Mouse (Mus musculus): ENCODE data around the gene Vmn1r54. TPM values are rescaled to one million over a fixed set of nuclear protein-coding genes. Genes with fewer than 3 reads are reported as not detected.
"Not testable (repeated sequence)": the region's sequence is repeated elsewhere in the genome, so short reads cannot be mapped to it uniquely, and the experiment has no call there.

Gene Vmn1r54
- not detected in 2 replicates for polyA plus RNA-seq (2014; fragmentation: Nextera tagmentation; extraction: Ambion mirVana)

DNA sequence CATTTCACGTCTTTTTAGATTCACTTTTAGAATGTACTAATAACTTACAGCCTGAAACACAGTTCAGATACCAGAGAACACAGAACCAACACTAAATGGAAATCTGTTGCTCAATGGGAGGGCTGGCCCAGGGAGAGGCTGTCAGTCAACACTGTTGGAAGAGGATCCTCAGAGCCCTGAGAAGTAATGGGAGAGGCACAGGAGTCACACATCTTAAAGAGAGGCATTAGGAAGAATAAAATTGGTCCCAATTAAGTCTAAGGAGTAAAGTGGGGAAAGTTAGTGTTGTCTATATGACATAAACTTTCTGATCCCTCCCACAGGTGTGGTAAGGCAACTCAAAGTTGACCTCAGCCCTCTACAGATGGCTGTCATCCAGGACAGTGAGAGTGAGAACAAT, at the start of gene Vmn1r54:
TSS of gene Vmn1r54 (plus strand) at position 301 of the 400 bp plus-strand sequence.
- Histone ChIP-seq H3K4me2 (ENCODE audit: low read depth, low read length) (no peak within 1 kb of the TSS), H3K4me1 (ENCODE audit: control insufficient read depth, insufficient read depth, low read length) (no peaks in the 10 kb centered on the region), H3K9ac (replicated peaks; ENCODE audit: low read depth, low read length) (no peak within 1 kb of the TSS), H3K4me3 (ENCODE audit: low read depth, low read length) (no peak within 1 kb of the TSS), H3K36me3 (ENCODE audit: control insufficient read depth, insufficient read depth, low read length) (no peaks in the 10 kb centered on the region), H3K9me3 (ENCODE audit: control insufficient read depth, low read length) (no peaks in the 10 kb centered on the region), H3K27me3 (ENCODE audit: control insufficient read depth, insufficient read depth, low read length) (no peaks in the 10 kb centered on the region), H3K27ac (ENCODE audit: low read depth, low read length) (no peak within 1 kb of the TSS)
- ATAC-seq (ENCODE audit: low read depth), result no peak
- WGBS, result 79% methylated on average over 1 of the region's 1 CpGs

GRCm38 (mm10) chr6:90202493-90202892, 43.6 kb upstream of the Vmn1r54 start, which contains the start of gene V1ra8:
TSS of gene V1ra8 (plus strand) at chr6:90202793.
- not testable (repeated sequence) for H3K4me2 ChIP-seq (ENCODE audit: low read depth, low read length); H3K27me3 ChIP-seq (ENCODE audit: control insufficient read depth, insufficient read depth, low read length); H3K9me3 ChIP-seq (ENCODE audit: control insufficient read depth, low read length); H3K4me3 ChIP-seq (ENCODE audit: low read depth, low read length); H3K9ac ChIP-seq (replicated peaks; ENCODE audit: low read depth, low read length); ATAC-seq (ENCODE audit: low read depth); H3K27ac ChIP-seq (ENCODE audit: low read depth, low read length); H3K4me1 ChIP-seq (ENCODE audit: control insufficient read depth, insufficient read depth, low read length); H3K36me3 ChIP-seq (ENCODE audit: control insufficient read depth, insufficient read depth, low read length)
- WGBS, result 82% methylated on average over 1 of the region's 2 CpGs

- Histone ChIP-seq H3K4me2 (ENCODE audit: low read depth, low read length) (no peak within 1 kb of the TSS), H3K36me3 (ENCODE audit: control insufficient read depth, insufficient read depth, low read length) (no peaks in the 10 kb centered on the region), H3K4me1 (ENCODE audit: control insufficient read depth, insufficient read depth, low read length) (no peaks in the 10 kb centered on the region), H3K4me3 (ENCODE audit: low read depth, low read length) (no peak within 1 kb of the TSS), H3K9me3 (ENCODE audit: control insufficient read depth, low read length) (no peaks in the 10 kb centered on the region), H3K9ac (replicated peaks; ENCODE audit: low read depth, low read length) (no peak within 1 kb of the TSS), H3K27me3 (ENCODE audit: control insufficient read depth, insufficient read depth, low read length) (no peaks in the 10 kb centered on the region), H3K27ac (ENCODE audit: low read depth, low read length) (no peak within 1 kb of the TSS)
- 85% methylated on average over 1 of the region's 1 CpGs for WGBS
- no peak for ATAC-seq (ENCODE audit: low read depth)
Measured at GRCm38 (mm10) chr6:90224338-90224737, 21.8 kb upstream of the Vmn1r54 start, which contains the start of gene Vmn1r53. TSS of gene Vmn1r53 (minus strand) at chr6:90224438.

- not testable (repeated sequence) for H3K27me3 ChIP-seq (ENCODE audit: control insufficient read depth, insufficient read depth, low read length); H3K4me3 ChIP-seq (ENCODE audit: low read depth, low read length); H3K9ac ChIP-seq (replicated peaks; ENCODE audit: low read depth, low read length); H3K4me1 ChIP-seq (ENCODE audit: control insufficient read depth, insufficient read depth, low read length); H3K27ac ChIP-seq (ENCODE audit: low read depth, low read length); H3K4me2 ChIP-seq (ENCODE audit: low read depth, low read length); ATAC-seq (ENCODE audit: low read depth); H3K36me3 ChIP-seq (ENCODE audit: control insufficient read depth, insufficient read depth, low read length); H3K9me3 ChIP-seq (ENCODE audit: control insufficient read depth, low read length)
- WGBS, result 91% methylated on average over 4 of the region's 4 CpGs
Measured at GRCm38 (mm10) chr6:90232114-90232513, 14.0 kb upstream of the Vmn1r54 start.

- ATAC-seq (ENCODE audit: low read depth), result no peak
- no peak overlapping the region for H3K4me3 ChIP-seq (ENCODE audit: low read depth, low read length)
- no peaks in the 10 kb centered on the region for H3K27me3 ChIP-seq (ENCODE audit: control insufficient read depth, insufficient read depth, low read length)
- H3K9ac ChIP-seq (replicated peaks; ENCODE audit: low read depth, low read length), result no peak overlapping the region
- H3K4me2 ChIP-seq (ENCODE audit: low read depth, low read length), result no peak overlapping the region
- H3K36me3 ChIP-seq (ENCODE audit: control insufficient read depth, insufficient read depth, low read length), result no peaks in the 10 kb centered on the region
- H3K27ac ChIP-seq (ENCODE audit: low read depth, low read length), result no peak overlapping the region
- no peaks in the 10 kb centered on the region for H3K9me3 ChIP-seq (ENCODE audit: control insufficient read depth, low read length)
- 66% methylated on average over 27 of the region's 27 CpGs for WGBS
- no peaks in the 10 kb centered on the region for H3K4me1 ChIP-seq (ENCODE audit: control insufficient read depth, insufficient read depth, low read length)
Measured at GRCm38 (mm10) chr6:90232681-90233080, 13.4 kb upstream of the Vmn1r54 start.

- no peak overlapping the region for H3K27ac ChIP-seq (ENCODE audit: low read depth, low read length)
- H3K9ac ChIP-seq (replicated peaks; ENCODE audit: low read depth, low read length), result no peak overlapping the region
- 86% methylated on average over 3 of the region's 3 CpGs for WGBS
- H3K9me3 ChIP-seq (ENCODE audit: control insufficient read depth, low read length), result no peaks in the 10 kb centered on the region
- H3K4me2 ChIP-seq (ENCODE audit: low read depth, low read length), result no peak overlapping the region
- no peaks in the 10 kb centered on the region for H3K4me1 ChIP-seq (ENCODE audit: control insufficient read depth, insufficient read depth, low read length)
- ATAC-seq (ENCODE audit: low read depth), result no peak
- no peaks in the 10 kb centered on the region for H3K36me3 ChIP-seq (ENCODE audit: control insufficient read depth, insufficient read depth, low read length)
- no peak overlapping the region for H3K4me3 ChIP-seq (ENCODE audit: low read depth, low read length)
- H3K27me3 ChIP-seq (ENCODE audit: control insufficient read depth, insufficient read depth, low read length), result no peaks in the 10 kb centered on the region
Measured at GRCm38 (mm10) chr6:90244019-90244418, 2.1 kb upstream of the Vmn1r54 start.

- H3K4me1 ChIP-seq (ENCODE audit: control insufficient read depth, insufficient read depth, low read length), result no peaks in the 10 kb centered on the region
- H3K36me3 ChIP-seq (ENCODE audit: control insufficient read depth, insufficient read depth, low read length), result no peaks in the 10 kb centered on the region
- ATAC-seq (ENCODE audit: low read depth), result no peak
- H3K27me3 ChIP-seq (ENCODE audit: control insufficient read depth, insufficient read depth, low read length), result no peaks in the 10 kb centered on the region
- 59% methylated on average over 12 of the region's 12 CpGs for WGBS
- no peak overlapping the region for H3K27ac ChIP-seq (ENCODE audit: low read depth, low read length)
- no peaks in the 10 kb centered on the region for H3K9me3 ChIP-seq (ENCODE audit: control insufficient read depth, low read length)
- no peak overlapping the region for H3K9ac ChIP-seq (replicated peaks; ENCODE audit: low read depth, low read length)
- no peak overlapping the region for H3K4me3 ChIP-seq (ENCODE audit: low read depth, low read length)
- H3K4me2 ChIP-seq (ENCODE audit: low read depth, low read length), result no peak overlapping the region
Measured at GRCm38 (mm10) chr6:90288265-90288664, 42.2 kb downstream of the Vmn1r54 start.

DNA sequence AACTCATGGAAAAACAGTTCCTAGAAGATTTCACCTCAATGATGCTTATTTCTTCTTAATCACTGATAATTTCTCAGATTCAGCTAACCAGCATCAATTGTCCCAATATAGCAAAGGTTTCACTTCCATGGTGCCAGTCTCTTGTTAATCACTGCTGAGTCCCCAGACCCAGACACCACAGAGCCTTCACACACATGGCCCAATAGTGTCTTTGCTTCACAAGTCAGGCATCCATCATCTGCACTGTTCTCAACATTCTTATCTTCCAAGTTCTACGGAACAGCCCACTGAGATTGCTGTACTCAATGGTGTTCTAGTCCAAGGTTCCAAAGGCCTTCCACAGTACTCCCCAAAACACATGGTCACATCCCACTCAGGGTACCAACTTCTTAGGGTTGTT, 54.8 kb downstream of the Vmn1r54 start, which contains the start of gene BC048671:
TSS of gene BC048671 (plus strand) at position 301 of the 400 bp plus-strand sequence.
- Histone ChIP-seq H3K27me3 (ENCODE audit: control insufficient read depth, insufficient read depth, low read length) (no peaks in the 10 kb centered on the region), H3K36me3 (ENCODE audit: control insufficient read depth, insufficient read depth, low read length) (no peaks in the 10 kb centered on the region), H3K4me1 (ENCODE audit: control insufficient read depth, insufficient read depth, low read length) (no peaks in the 10 kb centered on the region), H3K9me3 (ENCODE audit: control insufficient read depth, low read length) (no peaks in the 10 kb centered on the region), H3K4me3 (ENCODE audit: low read depth, low read length) (no peak within 1 kb of the TSS), H3K9ac (replicated peaks; ENCODE audit: low read depth, low read length) (no peak within 1 kb of the TSS), H3K4me2 (ENCODE audit: low read depth, low read length) (no peak within 1 kb of the TSS), H3K27ac (ENCODE audit: low read depth, low read length) (no peak within 1 kb of the TSS)
- no peak for ATAC-seq (ENCODE audit: low read depth)
- WGBS, result 95% methylated on average over 1 of the region's 1 CpGs

DNA sequence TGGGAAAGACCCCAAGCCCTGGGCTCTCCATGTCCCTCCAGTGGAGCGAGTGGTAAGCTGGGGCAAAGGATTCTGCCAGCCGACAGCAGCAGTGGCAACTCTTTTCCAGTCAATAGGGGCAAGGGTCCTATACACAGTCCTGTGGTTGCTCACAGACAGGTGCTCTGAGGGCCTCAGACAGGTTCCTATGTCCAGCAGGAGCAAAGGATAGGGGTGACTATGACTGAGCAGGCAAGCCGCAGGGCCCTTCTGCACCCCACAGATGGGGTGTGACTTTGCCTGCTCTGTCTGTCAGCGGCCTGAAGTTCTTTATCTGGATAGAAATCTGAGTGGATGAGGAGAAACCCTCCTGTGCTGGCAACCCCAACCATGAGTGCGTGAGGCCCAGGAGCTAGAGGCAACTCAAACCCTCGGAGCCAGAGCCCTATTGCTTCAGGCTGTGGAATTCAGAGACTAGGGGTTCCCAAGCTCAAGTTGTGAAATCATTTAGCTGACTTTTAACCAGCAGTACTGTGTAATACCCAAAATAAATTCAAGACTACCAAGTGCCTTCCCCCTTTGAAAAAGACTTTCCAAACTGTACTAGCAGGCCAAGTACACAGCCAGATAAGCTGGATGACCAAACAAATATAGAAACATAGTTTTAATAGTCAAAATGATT, 60.3 kb downstream of the Vmn1r54 start:
- H3K4me1 ChIP-seq (ENCODE audit: control insufficient read depth, insufficient read depth, low read length), result no peaks in the 10 kb centered on the region
- no peaks in the 10 kb centered on the region for H3K9me3 ChIP-seq (ENCODE audit: control insufficient read depth, low read length)
- no peaks in the 10 kb centered on the region for H3K27me3 ChIP-seq (ENCODE audit: control insufficient read depth, insufficient read depth, low read length)
- 88% methylated on average over 6 of the region's 6 CpGs for WGBS
- H3K9ac ChIP-seq (replicated peaks; ENCODE audit: low read depth, low read length), result no peak overlapping the region
- H3K4me3 ChIP-seq (ENCODE audit: low read depth, low read length), result no peak overlapping the region
- H3K27ac ChIP-seq (ENCODE audit: low read depth, low read length), result no peak overlapping the region
- no peak for ATAC-seq (ENCODE audit: low read depth)
- H3K4me2 ChIP-seq (ENCODE audit: low read depth, low read length), result no peak overlapping the region
- no peaks in the 10 kb centered on the region for H3K36me3 ChIP-seq (ENCODE audit: control insufficient read depth, insufficient read depth, low read length)
